Mouse (Mus musculus): ENCODE data around the gene Zfp46.

Gene Zfp46

GRCm38 (mm10) chr4:136284455-136284854, at the start of gene Zfp46:
Gene Zfp46, plus strand, starts transcription at chr4:136284683.
- DNase-seq: no peak

GRCm38 (mm10) chr4:136238669-136239068, 45.8 kb upstream of the Zfp46 start:
- DNase-seq: no peak

GRCm38 (mm10) chr4:136239111-136239510, 45.4 kb upstream of the Zfp46 start:
- no peak for DNase-seq

- peak; percentile 89 to 91 for DNase-seq
These were observed 44.9 kb upstream of the Zfp46 start for GRCm38 (mm10) chr4:136239622-136240021.

GRCm38 (mm10) chr4:136240123-136240522, 44.4 kb upstream of the Zfp46 start:
- no peak for DNase-seq

- no peak for DNase-seq
These were observed 43.5 kb upstream of the Zfp46 start for GRCm38 (mm10) chr4:136240955-136241354.

- peak; percentile 49 to 50 for DNase-seq
These were observed 42.3 kb upstream of the Zfp46 start for GRCm38 (mm10) chr4:136242065-136242703.

- no peak for DNase-seq
These were observed 41.8 kb upstream of the Zfp46 start for GRCm38 (mm10) chr4:136242728-136243127.

- no peak for DNase-seq
These were observed 40.3 kb upstream of the Zfp46 start for GRCm38 (mm10) chr4:136244208-136244607.

- no peak for DNase-seq
These were observed 38.8 kb upstream of the Zfp46 start for GRCm38 (mm10) chr4:136245681-136246080.

- DNase-seq: no peak
These were observed 37.9 kb upstream of the Zfp46 start for GRCm38 (mm10) chr4:136246568-136246969.

- DNase-seq: no peak
These were observed 37.1 kb upstream of the Zfp46 start for GRCm38 (mm10) chr4:136247386-136247728.

- DNase-seq: no peak
These were observed 36.6 kb upstream of the Zfp46 start, which contains the start of gene Tcea3 for GRCm38 (mm10) chr4:136247729-136248463. Gene Tcea3, plus strand, starts transcription at chr4:136247729.

GRCm38 (mm10) chr4:136248464-136249331, 35.8 kb upstream of the Zfp46 start:
- no peak for DNase-seq

- DNase-seq: no peak
These were observed 35.2 kb upstream of the Zfp46 start for GRCm38 (mm10) chr4:136249332-136249647.

- DNase-seq: no peak
These were observed 34.7 kb upstream of the Zfp46 start for GRCm38 (mm10) chr4:136249780-136250179.

- no peak for DNase-seq
These were observed 28.6 kb upstream of the Zfp46 start for GRCm38 (mm10) chr4:136255919-136256318.

- no peak for DNase-seq
These were observed 27.8 kb upstream of the Zfp46 start for GRCm38 (mm10) chr4:136256696-136257095.

- no peak for DNase-seq
These were observed 24.6 kb upstream of the Zfp46 start for GRCm38 (mm10) chr4:136259916-136260315.

- peak; percentile 90 for DNase-seq
These were observed 23.8 kb upstream of the Zfp46 start for GRCm38 (mm10) chr4:136260491-136261180.

GRCm38 (mm10) chr4:136261912-136262311, 22.6 kb upstream of the Zfp46 start:
- peak in 1 of 2 experiments; percentile 43 for DNase-seq

- DNase-seq: no peak
These were observed 20.9 kb upstream of the Zfp46 start for GRCm38 (mm10) chr4:136263555-136263954.

Measured in B cell, adult 2 months (primary cell).